Mouse (Mus musculus) hindbrain, postnatal 0 days (tissue): ENCODE results near the gene Rin2. TPM values are rescaled to one million over a fixed set of nuclear protein-coding genes. Genes with fewer than 3 reads are reported as not detected.

ENCODE experiments used
- ATAC-seq: fragments of 200-750 bp; cut with Nextera tagmentation; 2 replicates; pipeline ENCODE4 v1.8.0; 2017; ENCODE audit warnings: mild to moderate bottlenecking, moderate TSS enrichment, moderate library complexity
- DNase-seq: peaks from one replicate; pipeline ENCODE4 v3.0.0-alpha.2; 2015; ENCODE audit warnings: low spot score
- H3K27ac ChIP-seq: fragments of 300-500 bp; sonication (generic); 2 replicates; pipeline ENCODE4 v1.5.1; 2014; ENCODE audit warnings: mild to moderate bottlenecking
- H3K27me3 ChIP-seq: fragments of 300-500 bp; sonication (generic); 2 replicates; pipeline ENCODE4 v1.6.1; 2014; ENCODE audit warnings: low read length, mixed read lengths; ENCODE audit not compliant: insufficient read depth
- H3K36me3 ChIP-seq: fragments of 300-500 bp; sonication (generic); 2 replicates; pipeline ENCODE4 v1.6.1; 2014; ENCODE audit warnings: low read length, mixed read lengths; ENCODE audit not compliant: insufficient read depth
- H3K4me1 ChIP-seq: fragments of 300-500 bp; sonication (generic); 2 replicates; pipeline ENCODE4 v1.6.1; 2014; ENCODE audit warnings: antibody characterized with exemption, low read length, mixed read lengths; ENCODE audit not compliant: insufficient read depth
- H3K4me2 ChIP-seq: fragments of 300-500 bp; sonication (generic); 2 replicates; pipeline ENCODE4 v1.6.1; 2014; ENCODE audit warnings: low read depth, mild to moderate bottlenecking, low read length, moderate library complexity, mixed read lengths
- H3K4me3 ChIP-seq: fragments of 300-500 bp; sonication (generic); 2 replicates; pipeline ENCODE4 v1.5.1; 2014; ENCODE audit warnings: low read length
- H3K9ac ChIP-seq: fragments of 300-500 bp; sonication (generic); replicated peaks from 2 replicates; pipeline ENCODE4 v1.6.1; 2014; ENCODE audit warnings: mild to moderate bottlenecking, low read length, moderate library complexity, mixed read lengths
- H3K9me3 ChIP-seq: fragments of 300-500 bp; sonication (generic); 2 replicates; pipeline ENCODE4 v1.6.1; 2016; ENCODE audit warnings: low read length, mixed read lengths
- CTCF ChIP-seq: IDR thresholded peaks from 2 replicates; pipeline ENCODE4 v1.5.1; 2016; ENCODE audit warnings: antibody characterized with exemption, control low read depth, low read depth
- WGBS: fragments of 180-500 bp; shearing (Covaris S2); extraction: QIAGEN DNeasy Blood & Tissue Kit; methylation state at CpG from one replicate; pipeline ENCODE4 v1.1.7; 2014; 5-methylcytosine and 5-hydroxymethylcytosine counted together
- polyA plus RNA-seq: library from polyadenylated mRNA; unstranded; fragments of >200 nt; fragmentation: Nextera tagmentation; extraction: Ambion mirVana; gene quantifications from 2 replicates; pipeline ENCODE4 v1.2.1, GENCODE M21; 2015
- total RNA-seq: library from RNA; depleted of rRNA; stranded (reverse); fragments of >200 nt; gene quantifications from 2 replicates; pipeline ENCODE4 v1.2.3, GENCODE M21; 2014

The Rin2 gene
- total and polyA plus RNA-seq, 2 experiments from 2014 or later: 9.4 to 11.7 TPM

DNA sequence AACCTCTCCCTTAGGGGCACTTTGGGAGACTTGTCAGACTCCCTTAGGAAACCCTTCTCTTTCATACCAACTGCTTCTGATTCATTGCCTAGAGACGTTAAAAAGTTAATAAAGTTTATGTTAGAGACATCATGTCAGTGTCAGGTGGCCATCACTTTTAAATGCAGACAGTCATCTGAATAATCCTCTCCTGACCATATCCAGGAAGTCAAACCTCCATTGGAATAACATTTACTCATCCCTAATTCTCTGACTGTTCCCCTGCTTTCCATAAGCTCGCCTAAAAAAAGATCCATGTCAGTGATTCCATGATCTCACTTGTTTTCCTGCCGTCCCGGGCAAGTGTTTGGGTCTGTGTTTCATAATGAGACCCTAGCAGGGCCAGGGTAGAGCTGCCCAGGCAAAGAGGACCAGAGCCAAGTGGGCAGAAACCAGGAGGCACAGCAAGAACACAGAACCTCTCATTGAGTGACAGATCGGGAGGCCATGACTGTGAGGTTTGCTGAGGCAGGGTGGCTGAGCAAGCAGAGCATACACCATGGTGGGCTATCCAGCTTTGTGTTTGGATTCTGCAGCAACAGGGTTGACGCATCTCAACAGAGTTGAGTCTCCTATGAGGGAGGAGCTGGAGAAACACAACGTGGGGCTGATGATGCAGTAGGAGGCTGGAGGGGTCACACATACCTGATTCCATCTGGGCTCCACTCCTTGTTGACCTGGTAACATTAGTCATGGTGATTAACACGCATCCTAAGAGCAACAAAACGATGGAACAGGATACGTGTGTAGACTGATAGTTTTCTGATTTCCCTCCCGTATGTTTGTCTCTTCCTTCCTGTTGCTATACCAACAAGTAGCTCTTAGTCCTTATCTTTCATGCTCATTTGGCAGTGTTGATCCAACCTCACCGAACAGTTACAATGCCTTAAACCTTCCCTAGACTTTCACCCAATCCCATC lies 81.1 kb downstream of the Rin2 start:
- H3K27ac ChIP-seq: no peak overlapping the region
- DNase-seq (no peak), ATAC-seq (no peak)
- H3K4me1 ChIP-seq: no peaks in the 10 kb centered on the region
- no peak overlapping the region for H3K9ac ChIP-seq
- no peak overlapping the region for H3K4me3 ChIP-seq
- H3K27me3 ChIP-seq: no peaks in the 10 kb centered on the region
- no peaks in the 10 kb centered on the region for H3K9me3 ChIP-seq
- no peaks in the 10 kb centered on the region for H3K36me3 ChIP-seq
- 72% methylated on average over 12 of the region's 12 CpGs for WGBS
- H3K4me2 ChIP-seq: no peak overlapping the region
- no peak for TF ChIP-seq CTCF

GRCm38 (mm10) chr2:145760121-145760520 lies 85.1 kb downstream of the Rin2 start:
- no peaks in the 10 kb centered on the region for H3K27me3 ChIP-seq
- H3K4me1 ChIP-seq: no peaks in the 10 kb centered on the region
- no peaks in the 10 kb centered on the region for H3K36me3 ChIP-seq
- no peak overlapping the region for H3K27ac ChIP-seq
- no peak for TF ChIP-seq CTCF
- ATAC-seq (no peak), DNase-seq (no peak)
- H3K9ac ChIP-seq: no peak overlapping the region
- H3K4me3 ChIP-seq: no peak overlapping the region
- H3K4me2 ChIP-seq: no peak overlapping the region
- H3K9me3 ChIP-seq: no peaks in the 10 kb centered on the region
- 66% methylated on average over 3 of the region's 3 CpGs for WGBS

- DNase-seq (no peak), ATAC-seq (no peak)
- H3K27me3 ChIP-seq: no peaks in the 10 kb centered on the region
- no peak overlapping the region for H3K4me3 ChIP-seq
- H3K4me2 ChIP-seq: no peak overlapping the region
- no peak overlapping the region for H3K27ac ChIP-seq
- no peaks in the 10 kb centered on the region for H3K36me3 ChIP-seq
- H3K9ac ChIP-seq: no peak overlapping the region
- H3K4me1 ChIP-seq: no peaks in the 10 kb centered on the region
- no peak for TF ChIP-seq CTCF
- H3K9me3 ChIP-seq: no peaks in the 10 kb centered on the region
Measured at GRCm38 (mm10) chr2:145761436-145761835, 86.4 kb downstream of the Rin2 start.

GRCm38 (mm10) chr2:145769964-145770363 lies 94.9 kb downstream of the Rin2 start:
- Histone ChIP-seq H3K27ac (no peak overlapping the region), H3K4me2 (no peak overlapping the region), H3K27me3 (no peaks in the 10 kb centered on the region), H3K4me1 (no peaks in the 10 kb centered on the region), H3K36me3 (no peaks in the 10 kb centered on the region), H3K4me3 (no peak overlapping the region), H3K9me3 (no peaks in the 10 kb centered on the region), H3K9ac (no peak overlapping the region)
- no peak for TF ChIP-seq CTCF
- DNase-seq: no peak
- WGBS: 15% methylated on average over 10 of the region's 10 CpGs
- no peak for ATAC-seq

DNA sequence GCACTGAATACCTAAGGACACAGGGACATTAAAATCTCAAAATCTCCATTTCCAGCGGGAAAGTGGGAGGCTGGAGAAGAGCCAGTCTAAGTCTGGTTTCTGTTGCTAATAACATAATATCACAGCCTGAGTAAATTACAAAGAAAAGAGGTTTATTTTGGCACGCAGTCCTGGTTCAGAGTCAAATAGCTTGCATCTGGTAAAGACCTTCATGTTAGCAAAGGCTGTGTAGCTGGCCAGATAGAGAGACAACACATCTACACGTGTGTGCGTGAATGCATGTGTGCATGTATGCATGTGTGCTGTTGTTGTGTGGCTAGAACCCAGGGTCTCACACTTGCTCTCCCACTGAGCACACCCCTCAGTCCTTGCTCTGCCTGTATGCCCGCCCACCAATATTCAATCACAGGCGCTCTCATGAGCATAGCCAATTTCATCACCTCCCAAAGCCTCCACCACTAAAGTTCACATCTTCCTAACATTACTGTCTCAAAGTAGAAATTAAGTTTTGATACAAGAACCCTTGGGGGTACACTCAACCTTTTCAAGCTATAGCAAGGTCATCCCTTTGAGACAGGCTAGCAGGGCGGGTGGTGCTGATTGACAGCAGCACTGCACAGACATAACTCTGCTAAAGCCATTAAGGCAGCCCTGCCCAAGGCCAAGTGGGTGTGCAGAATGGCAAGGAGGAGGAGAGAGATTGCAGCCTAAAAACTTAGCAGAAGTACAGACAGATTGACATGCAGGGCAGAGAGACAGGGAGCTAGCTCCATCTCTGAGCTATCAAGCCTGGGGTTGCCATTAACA lies 95.9 kb downstream of the Rin2 start:
- ATAC-seq: no peak
- no peak overlapping the region for H3K27ac ChIP-seq
- no peaks in the 10 kb centered on the region for H3K27me3 ChIP-seq
- no peaks in the 10 kb centered on the region for H3K9me3 ChIP-seq
- no peak overlapping the region for H3K4me2 ChIP-seq
- H3K36me3 ChIP-seq: no peaks in the 10 kb centered on the region
- H3K9ac ChIP-seq: no peak overlapping the region
- no peak for DNase-seq
- no peak overlapping the region for H3K4me3 ChIP-seq
- no peak for TF ChIP-seq CTCF
- H3K4me1 ChIP-seq: no peaks in the 10 kb centered on the region
- 80% methylated on average over 7 of the region's 7 CpGs for WGBS

GRCm38 (mm10) chr2:145783247-145783646 lies 108.2 kb downstream of the Rin2 start:
- Histone ChIP-seq H3K27me3 (no peaks in the 10 kb centered on the region), H3K36me3 (no peaks in the 10 kb centered on the region), H3K4me3 (no peak overlapping the region), H3K27ac (no peak overlapping the region), H3K4me1 (0 out of 2 replicates have a peak, but pooled peaks cover 5% of the 10 kb centered on the region), H3K9ac (no peak overlapping the region), H3K9me3 (no peaks in the 10 kb centered on the region), H3K4me2 (no peak overlapping the region)
- ATAC-seq (no peak), DNase-seq (no peak)
- TF ChIP-seq CTCF: no peak
- 56% methylated on average over 6 of the region's 6 CpGs for WGBS
